Mouse (Mus musculus) brain, embryonic 14.5 days (tissue): ENCODE data around the gene Macrod2. TPM values are rescaled to one million over a fixed set of nuclear protein-coding genes. Genes with fewer than 3 reads are reported as not detected.

Experiments
- DNase-seq: peaks from one replicate; pipeline ENCODE4 v3.0.0-alpha.2; 2011; ENCODE audit warnings: low read depth
- CTCF ChIP-seq: fragments of 200-500 bp; IDR thresholded peaks from 2 replicates; pipeline ENCODE4 v1.5.1; 2012; ENCODE audit warnings: inconsistent platforms, mild to moderate bottlenecking, moderate library complexity, borderline replicate concordance; ENCODE audit not compliant: insufficient read depth, insufficient read length; ENCODE audit errors: extremely low read depth
- POLR2A ChIP-seq: fragments of 200-500 bp; IDR thresholded peaks from 2 replicates; pipeline ENCODE4 v1.6.1; 2012; ENCODE audit warnings: mild to moderate bottlenecking, inconsistent platforms, borderline replicate concordance; ENCODE audit not compliant: poor library complexity, insufficient read depth, insufficient read length, severe bottlenecking; ENCODE audit errors: extremely low read depth
- polyA plus RNA-seq: library from polyadenylated mRNA; depleted of rRNA; stranded (reverse); fragments of >200 nt; gene quantifications from 2 replicates; pipeline ENCODE4 v1.2.3, GENCODE M21; 2012; rRNA removed

Gene Macrod2
- 13.8 and 24.1 TPM in 2 replicates for polyA plus RNA-seq

DNA sequence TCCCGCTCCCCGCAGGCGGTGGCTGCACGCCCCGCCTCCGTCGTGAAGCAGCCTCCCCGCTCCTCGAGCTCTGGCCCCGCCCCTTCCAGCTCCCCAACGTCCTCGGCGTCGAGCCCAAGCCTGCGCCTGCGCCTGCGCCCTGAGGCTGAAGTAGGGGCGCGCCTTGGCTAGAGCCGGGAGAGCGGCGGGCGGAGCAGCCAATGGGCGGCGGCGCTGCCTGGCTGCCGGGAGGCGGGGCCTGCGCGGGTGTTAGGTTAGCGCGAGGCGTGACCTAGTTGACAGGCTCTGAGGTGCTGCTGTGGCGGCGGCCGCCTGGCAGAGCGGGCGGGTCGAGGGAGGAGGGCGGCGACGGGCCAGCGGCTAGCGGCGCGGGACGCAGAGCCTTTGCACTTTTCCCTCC lies at the start of gene Macrod2:
Gene Macrod2, plus strand, starts transcription at position 131 of the 400 bp plus-strand sequence.
- TF ChIP-seq POLR2A, result peak; percentile 94
- no peak for TF ChIP-seq CTCF
- DNase-seq, result peak; percentile 99

DNA sequence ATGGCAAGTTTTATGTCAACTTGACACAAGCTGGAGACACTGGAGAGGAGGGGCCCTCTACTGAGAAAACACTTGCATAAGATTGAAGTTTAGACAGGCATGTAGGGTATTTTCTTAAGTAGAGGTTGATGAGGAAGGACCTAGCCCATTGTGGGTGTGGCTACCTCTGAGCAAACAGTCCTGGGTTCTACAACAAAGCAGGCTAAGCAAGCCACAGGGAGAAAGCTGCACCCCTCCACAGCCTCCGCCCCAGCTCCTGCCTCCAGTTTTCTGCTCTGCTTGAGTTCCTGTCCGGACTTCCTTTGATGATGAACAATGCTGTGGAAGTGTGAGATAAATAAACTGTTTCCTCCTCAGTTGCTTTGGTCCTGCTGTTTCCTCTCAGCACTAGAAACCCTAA lies 35.2 kb upstream of the Macrod2 start:
- no peak for TF ChIP-seq POLR2A
- TF ChIP-seq CTCF, result no peak

DNA sequence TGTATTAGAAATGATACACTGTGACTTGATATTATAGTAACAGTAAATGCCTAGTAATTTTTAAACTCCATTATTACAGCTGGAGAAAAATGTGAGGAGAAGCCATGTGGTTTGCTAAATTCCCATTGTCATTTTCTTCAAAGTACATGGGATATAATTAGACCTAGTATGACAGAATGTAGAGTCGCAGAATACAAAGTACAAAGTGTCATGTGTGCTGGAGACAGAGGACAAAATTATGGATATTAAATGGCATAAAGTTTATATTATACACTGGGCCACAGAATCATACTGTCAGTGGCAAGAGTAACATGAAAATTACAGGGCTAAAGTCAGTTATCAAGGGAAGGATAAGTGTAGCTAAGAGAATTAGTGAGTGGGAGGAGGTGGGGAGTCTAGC lies 30.3 kb upstream of the Macrod2 start:
- no peak for TF ChIP-seq POLR2A
- peak; percentile 31 for DNase-seq

More for the DNA sequence above, 35.2 kb upstream of the Macrod2 start:
- no peak for DNase-seq

DNA sequence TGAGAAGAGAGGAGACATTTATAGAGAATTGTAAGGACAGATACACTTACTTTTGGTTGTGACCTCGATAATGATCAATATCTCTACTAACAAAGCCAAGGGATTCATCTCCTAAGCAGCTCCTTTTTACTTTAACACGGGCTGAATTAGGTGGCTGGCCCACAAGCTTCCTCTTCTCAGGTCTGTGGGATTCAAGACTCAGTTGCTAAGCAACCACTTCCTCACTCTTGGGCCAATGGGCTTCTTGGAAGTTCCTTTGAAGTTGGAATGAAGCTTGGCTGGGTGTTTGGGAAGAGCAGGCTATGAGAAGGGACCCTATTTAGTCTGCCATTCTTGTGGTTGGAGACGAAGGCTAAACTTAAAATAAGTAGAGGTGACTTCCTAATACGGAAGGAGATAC lies 5.6 kb upstream of the Macrod2 start, which contains the start of gene Sel1l2:
Gene Sel1l2, minus strand, starts transcription at position 182 of the 400 bp plus-strand sequence.
- no peak for TF ChIP-seq CTCF
- no peak for TF ChIP-seq POLR2A
- peak; percentile 43 for DNase-seq

DNA sequence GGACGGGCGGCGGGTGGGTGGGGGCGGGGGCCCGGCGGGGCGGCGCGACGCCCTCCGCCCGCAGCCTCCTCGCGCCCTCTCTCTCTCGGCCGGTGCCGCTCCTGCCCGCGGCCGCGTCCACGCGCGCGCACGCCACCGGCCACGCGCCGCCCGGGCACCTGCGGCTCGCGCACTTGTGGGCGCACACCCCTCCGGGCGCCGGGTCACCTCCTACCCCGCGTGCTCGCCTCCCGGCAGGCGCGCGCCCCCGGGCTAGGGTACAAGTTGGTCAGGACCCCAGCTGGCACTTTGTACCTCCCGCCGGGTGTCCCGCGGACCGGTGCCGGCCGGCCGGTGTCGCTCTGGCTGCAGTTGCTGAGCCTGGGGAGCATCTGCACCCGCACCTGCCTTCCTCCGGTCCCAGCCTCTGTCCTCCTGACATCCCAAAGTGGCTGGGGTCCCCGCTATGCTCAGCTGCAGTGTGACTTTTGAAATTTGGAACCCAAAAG lies 679 bp downstream of the Macrod2 start:
- peak; percentile 63 for DNase-seq
- no peak for TF ChIP-seq POLR2A

DNA sequence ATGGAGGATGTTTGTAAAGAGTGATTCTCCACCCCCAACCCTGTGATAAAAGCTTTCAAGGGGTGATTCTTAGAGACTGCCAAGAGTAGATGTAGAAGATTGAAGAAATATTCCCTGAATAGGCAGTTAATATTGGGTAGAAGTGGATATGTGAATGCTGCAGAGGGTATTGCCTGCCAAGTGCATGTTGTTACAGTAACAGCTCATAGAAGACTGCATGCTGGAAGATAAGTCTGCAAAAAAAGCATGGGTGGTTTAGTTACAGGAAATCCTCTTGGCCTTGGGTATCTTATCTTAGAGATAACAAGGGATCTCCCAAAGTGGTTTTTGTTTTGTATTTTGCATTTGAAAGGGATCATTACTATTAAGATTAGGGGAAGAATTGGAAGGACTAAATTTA lies 30.7 kb downstream of the Macrod2 start:
- TF ChIP-seq CTCF (no peak), POLR2A (no peak)
- DNase-seq, result no peak

DNA sequence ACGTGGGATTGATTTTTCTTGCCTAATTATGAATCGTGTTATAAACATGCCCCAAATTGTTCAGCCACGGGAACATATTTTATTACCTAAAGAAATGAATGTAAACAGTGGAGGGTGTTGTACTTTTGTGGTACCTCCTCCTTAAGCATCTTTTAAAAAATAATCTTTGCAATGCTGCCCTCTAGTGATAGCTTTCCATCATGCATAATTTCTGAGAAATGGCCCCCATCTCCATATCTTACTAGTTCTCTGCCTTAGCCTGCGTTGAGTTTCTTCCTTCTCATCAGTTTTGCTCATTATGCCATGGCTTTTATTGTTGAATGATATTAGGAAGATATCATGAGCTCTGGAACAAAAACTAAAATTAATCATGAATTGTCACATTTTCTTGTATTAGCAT lies 32.2 kb downstream of the Macrod2 start:
- TF ChIP-seq CTCF, result peak; percentile 23; the same call in 1 of the 2 replicates
- no peak for TF ChIP-seq POLR2A
- DNase-seq, result peak; percentile 72

DNA sequence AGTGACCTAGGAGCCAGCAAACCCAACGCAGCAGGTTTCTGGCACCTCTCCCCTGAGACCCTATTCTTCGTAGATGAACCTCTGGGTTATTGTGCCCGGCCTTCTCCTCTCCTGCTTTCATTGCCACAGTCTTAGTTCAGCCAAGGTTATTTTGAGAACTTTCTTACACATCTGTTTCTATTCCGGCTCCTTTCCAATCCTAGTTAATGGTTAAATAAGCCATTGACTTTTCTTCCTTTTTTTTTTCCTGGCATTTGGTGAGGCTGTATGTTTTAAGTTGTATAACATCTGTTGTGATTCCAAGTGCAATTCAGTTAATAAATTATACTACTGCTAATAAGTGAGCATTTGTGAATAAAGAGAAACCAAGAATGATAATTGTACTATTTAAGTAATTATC lies 44.0 kb downstream of the Macrod2 start:
- TF ChIP-seq CTCF, result no peak
- TF ChIP-seq POLR2A, result no peak
- DNase-seq, result no peak

DNA sequence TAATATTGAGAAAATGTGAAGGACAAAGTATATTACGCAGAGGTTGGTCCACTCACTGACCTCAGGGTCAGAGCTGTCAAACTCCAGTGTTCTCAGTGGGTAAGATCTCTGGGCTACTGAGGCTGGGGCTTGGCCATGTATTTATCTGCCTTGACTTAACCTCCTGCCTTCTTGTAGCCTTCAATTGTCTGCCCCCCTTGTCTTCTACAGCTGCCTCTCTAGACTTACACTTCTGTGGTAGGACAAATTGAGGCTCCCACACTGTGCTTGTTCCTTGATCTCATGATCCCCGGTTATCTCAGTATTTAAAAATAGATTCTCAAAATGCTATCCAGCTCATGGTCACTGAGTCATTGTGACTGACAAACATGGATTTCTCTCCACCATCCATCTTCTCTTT lies 53.5 kb downstream of the Macrod2 start:
- TF ChIP-seq POLR2A (no peak), CTCF (no peak)

DNA sequence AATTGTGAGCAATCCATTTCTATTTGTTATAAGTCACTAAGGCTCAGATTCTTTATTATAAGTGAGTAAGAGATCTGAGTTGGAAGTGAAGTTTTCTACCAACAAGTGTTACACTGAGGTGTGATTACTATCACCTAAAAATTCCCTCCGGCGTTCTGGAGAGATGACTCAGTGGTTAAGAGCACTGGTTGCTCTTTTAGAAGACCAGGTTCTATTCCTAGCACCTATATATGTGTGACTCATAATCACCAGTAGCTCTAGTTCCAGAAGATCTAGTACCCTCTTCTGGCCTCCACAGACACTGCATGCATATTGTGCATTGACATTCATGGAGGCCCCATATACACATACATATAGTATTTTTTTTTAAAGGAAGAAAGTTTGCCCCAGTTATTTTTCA lies 80.7 kb downstream of the Macrod2 start:
- no peak for DNase-seq
- TF ChIP-seq CTCF, result no peak
- no peak for TF ChIP-seq POLR2A

More for the DNA sequence above, 53.5 kb downstream of the Macrod2 start:
- DNase-seq, result no peak

DNA sequence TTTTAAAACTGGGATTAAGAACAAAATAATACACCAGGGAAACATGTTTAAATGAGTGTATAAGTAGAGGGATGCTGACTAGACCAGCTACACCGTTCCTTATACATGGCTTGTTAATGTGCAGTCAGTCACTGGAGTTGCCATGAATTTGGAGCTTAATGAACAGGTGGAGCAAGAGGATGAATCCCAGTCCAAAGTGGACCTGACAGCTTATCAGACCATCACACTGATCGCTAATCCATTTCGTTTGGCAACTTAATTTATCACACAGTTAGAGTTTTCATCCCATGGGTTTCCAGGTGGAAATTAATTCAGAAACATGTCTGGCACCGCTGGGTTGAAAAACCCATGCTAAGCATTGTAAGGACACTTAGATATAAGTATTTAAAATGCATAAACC lies 81.8 kb downstream of the Macrod2 start:
- no peak for TF ChIP-seq CTCF
- TF ChIP-seq POLR2A, result no peak
- peak; percentile 16 for DNase-seq

DNA sequence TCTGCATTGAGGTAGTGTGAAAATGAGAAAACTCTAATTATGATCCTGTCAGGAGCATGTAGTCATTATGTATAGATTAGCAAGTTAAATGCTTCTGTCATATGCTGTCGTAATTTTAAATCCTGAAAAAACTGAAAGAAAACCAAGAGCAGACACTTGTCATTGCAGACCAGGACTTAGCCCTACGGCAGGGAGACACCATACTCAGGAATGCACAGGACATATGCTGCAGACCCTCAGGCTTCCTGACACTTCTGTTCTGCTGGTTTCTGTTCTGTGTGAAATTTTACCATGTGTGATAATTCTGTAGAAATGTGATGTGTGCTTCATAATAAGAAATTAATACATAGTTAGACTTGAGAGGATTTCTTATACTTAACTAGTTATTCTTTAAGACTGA lies 87.5 kb downstream of the Macrod2 start:
- DNase-seq, result peak; percentile 42
- TF ChIP-seq CTCF (no peak), POLR2A (no peak)
